In the genomic region with DNA sequence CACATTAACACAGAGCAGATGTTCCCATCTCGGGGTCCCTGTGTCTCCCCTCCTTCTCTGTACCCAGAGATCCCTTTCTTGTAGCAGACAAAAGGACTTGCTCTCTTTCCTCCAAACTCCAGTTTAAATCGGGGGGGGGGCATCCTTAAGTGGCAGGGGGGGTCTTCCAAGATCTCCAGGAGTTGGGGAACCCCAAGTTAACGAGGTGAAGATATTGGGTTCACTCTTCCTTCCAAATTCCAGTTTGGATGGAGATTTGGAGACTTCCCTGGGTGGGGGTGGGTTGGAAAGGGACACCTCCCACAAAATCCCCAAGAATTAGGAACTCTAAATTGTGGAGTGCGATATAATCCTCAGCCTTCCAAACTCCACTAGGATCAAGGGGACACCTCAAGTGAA, we compare ENCODE assay signal across 1 mouse cellular context.
TF ChIP-seq lines count a peak whose summit lies in the region.

No protein-coding gene starts in this region.

TF ChIP-seq in MEL, 35 proteins besides CTCF, POLR2A, EP300 and RAD21 (continued from another document):
- TF ChIP-seq ETS1 (IDR thresholded peaks at IDR 0.05; ENCODE audit: low read depth, low read length) (0 out of 2 replicates have a peak, but pooled peaks have one; percentile 12), CHD1 (IDR thresholded peaks at IDR 0.05; ENCODE audit: low read depth, low read length) (no peak), ZKSCAN1 (IDR thresholded peaks at IDR 0.05; ENCODE audit: low read depth, low read length) (no peak)
